Mouse (Mus musculus) layer of hippocampus, postnatal 36 days (tissue): ENCODE measurements at regions not wholly inside any gene's neighbourhood (a gene's known extent, or its start where the extent isn't known, plus 50 kb on each side); places are given as distances from the start of the nearest gene placed in this dataset.
"Not testable (repeated sequence)": the region's sequence is repeated elsewhere in the genome, so short reads cannot be mapped to it uniquely, and the experiment has no call there.

Source experiments
- DNase-seq, 2 experiments: peaks; one replicate each; pipeline ENCODE4 v3.0.0; 2022

GRCm38 (mm10) chr13:4935940-4936339 lies 327.0 kb upstream of the Akr1e1 start:
- no peak for DNase-seq

- no peak for DNase-seq
Measured at GRCm38 (mm10) chr13:4939849-4940248, 330.9 kb upstream of the Akr1e1 start.

- peak; percentile 4 to 13 for DNase-seq
Measured at GRCm38 (mm10) chr13:4942490-4942889, 333.5 kb upstream of the Akr1e1 start.

DNA sequence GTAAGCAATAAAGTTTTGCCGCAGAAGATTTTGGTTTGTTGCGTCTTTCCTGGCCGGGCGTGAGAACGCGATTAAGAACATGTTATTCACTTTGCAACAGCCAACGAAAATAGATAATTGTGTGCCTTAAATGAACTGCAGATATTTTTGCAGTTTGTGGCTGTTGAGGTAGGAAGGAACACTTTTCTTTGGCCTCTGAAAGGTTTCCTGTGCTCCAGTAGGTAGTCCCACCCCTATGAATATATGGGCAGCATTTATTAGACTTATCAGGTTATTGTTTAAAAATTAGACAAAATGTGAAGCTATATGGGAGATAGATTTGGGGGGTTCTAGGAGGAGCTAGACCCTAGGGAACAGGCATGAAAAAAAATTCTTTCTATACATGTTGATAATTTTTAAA lies 334.1 kb upstream of the Akr1e1 start:
- DNase-seq: no peak

DNA sequence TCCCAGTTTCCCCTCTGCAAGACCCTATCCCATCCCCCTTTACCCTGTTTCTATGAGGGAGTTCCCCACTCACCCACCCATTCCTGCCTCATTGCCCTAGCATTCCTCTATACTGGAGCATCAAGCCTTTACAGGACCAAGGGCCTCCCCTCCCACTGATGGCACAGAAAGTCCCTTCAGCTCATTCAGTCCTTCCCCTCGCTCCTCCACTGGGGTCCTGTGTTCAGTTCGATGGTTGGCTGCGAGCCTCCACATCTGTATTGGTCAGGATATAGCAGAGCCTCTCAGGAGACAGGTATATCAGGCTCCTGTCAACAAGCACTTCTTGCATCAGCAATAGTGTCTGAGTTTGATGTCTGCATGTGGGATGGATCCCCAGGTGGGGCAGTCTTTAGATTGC lies 346.4 kb upstream of the Akr1e1 start:
- DNase-seq: no peak

DNA sequence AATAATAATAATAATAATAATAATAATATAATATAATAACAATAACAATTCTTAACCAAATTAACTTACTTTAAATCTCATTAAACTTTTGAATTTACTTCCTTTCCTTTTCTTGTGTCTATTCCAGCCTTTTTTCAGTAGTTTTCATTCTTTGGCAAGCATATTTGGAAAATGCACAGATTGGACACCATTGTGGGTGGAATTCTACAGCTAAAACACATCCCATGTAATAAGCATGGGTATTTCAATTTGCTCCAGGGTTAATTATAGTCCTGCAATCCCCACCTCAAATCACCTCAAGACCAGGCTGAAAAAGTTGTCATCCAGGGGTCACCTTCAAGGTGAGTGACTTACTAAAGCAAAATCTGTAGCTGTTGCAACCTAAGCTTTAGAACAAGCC lies 355.9 kb upstream of the Akr1e1 start:
- DNase-seq: no peak

DNA sequence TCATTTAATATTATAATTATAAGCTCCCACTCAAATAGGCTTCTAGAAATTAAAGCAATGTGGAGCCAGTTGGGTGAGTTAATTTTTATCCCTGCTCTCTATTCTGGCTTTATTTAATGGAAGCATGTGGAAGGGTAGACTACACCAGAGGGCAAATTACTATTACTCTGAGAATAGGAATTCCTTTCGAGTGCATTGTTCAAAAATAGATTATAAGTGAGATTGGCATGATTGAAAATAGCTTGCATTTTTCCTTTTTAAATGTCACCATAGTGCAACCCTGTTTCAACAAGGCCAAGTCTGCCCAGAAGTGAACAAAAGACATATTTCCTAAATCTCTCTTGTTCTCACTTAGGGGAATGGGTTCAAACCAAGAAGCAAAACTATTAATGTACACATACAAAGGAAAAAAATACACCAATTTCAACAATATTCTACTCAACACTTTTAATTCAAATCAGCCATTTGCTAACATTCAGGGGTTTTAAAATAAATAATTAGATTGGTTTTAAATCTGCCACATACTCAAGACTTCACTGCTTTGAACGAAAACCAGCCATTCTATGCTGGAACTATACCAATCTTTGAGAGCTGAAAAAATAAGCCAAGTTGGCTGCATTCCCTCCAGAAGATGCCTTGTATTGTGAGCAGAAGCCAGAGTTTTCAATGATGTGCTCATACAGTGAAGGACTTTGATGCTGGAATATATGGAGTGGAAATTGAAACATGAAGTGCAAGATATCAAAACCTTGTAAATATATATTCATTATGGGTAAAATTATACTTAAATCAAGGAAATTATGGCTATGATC lies 361.3 kb upstream of the Akr1e1 start:
- no peak for DNase-seq

DNA sequence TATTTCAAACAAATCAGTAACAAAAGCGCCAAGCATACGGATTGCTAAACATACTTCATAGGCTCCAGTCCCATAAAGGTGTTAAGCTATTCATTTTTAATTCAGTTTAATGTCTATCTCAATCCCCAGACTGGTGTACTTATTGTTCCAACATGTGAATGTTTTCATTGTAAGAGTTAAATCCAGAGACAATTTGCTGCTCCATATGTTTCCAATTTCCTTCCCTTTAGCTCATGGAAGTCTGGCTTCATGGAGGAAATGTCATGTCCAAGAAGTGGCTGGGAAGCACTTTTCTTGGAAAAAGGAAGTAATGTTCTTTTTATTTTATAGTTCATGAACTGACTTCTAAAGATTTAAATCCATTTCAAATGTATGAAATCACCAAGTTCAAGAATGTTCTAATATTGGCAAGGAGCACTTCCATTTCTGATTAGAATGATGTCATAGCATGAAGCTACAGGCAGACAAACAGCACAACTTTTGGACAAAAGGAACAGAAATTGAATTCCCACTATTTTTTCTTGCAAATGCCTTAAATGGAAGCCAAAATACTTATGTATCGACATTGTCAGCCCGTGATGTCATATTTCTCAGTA lies 362.6 kb upstream of the Akr1e1 start:
- DNase-seq: no peak

- DNase-seq: no peak
Measured at GRCm38 (mm10) chr13:4992876-4993275, 383.9 kb upstream of the Akr1e1 start.

- DNase-seq: no peak
Measured at GRCm38 (mm10) chr13:5008296-5008695, 399.3 kb upstream of the Akr1e1 start.

DNA sequence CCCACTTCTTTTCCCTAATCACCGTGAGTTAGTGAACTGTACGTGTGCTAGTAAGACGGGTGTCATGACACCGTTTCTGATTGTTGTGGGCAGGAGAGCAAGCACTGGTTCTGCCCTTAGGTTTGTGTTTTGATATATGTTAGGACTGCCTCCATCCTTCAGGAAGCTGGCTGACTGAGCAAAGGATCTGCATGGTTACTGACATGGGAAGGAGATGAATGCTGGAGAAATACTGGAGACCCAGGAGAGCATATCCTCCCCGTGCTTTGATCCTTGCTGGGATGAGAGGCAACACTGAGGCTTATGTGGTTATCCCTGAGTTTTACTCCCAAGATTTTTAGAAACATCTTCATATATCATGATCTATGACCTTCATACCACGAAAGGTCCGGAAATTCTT lies 413.5 kb upstream of the Akr1e1 start:
- no peak for DNase-seq

DNA sequence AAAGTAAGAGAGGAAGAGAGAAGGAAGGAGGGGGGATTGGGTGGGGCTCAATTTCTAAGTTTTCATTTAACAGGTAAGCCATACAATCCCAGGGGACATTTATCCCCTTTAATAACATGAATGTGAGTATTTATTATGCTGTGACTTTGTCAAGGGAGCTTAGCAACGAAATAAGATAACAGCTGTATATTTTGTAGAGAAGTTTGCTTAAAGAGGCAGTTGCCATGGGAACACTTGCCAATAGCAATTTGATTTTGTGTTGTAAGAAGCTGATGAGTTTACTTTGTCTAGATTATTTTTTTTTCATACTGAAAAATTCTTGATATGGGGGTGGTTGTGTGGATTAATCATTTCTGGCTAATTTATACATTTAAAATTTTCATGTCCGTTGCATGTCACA lies 450.9 kb upstream of the Akr1e1 start:
- DNase-seq: no peak

DNA sequence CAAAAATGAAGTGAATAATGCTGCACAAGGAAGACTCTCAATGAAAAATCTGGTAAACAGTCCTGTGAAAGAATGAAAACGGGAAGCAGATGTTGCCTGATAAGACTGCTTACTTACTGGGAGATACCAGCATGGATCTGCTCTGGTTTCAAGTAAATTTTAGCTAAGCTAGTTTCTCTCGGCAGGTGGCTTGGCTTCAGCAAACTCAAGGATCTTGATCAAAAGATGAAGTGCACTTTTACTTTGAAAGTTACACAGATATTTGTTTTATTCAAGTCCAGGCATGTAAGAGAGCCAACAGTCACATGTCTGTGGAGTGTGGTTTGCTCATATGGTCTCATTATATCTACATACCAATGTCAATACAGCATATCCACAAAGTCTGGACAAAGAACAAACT lies 451.5 kb upstream of the Akr1e1 start:
- no peak for DNase-seq

- DNase-seq: peak; percentile 13 to 23
Measured at GRCm38 (mm10) chr13:5107454-5107853, 498.5 kb upstream of the Akr1e1 start.

DNA sequence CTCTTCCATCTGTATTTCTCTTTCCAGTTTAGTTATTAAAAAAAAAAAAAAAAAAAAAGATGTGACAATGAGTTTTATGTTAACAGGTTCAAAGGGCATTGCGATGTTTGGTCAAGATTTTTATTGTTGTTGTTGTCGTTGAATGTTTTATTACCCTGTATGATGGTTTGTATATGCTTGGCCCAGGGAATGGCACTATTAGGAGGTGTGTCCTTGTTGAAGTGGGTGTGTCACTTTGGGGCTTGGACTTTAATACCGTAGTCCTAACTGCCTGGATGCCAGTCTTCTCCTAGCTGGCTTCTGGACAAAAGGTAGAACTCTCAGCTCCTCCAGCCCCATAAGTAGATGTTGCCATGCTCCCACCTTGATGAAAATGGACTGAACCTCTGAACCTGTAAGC lies 545.9 kb upstream of the Akr1e1 start:
- no peak for DNase-seq

DNA sequence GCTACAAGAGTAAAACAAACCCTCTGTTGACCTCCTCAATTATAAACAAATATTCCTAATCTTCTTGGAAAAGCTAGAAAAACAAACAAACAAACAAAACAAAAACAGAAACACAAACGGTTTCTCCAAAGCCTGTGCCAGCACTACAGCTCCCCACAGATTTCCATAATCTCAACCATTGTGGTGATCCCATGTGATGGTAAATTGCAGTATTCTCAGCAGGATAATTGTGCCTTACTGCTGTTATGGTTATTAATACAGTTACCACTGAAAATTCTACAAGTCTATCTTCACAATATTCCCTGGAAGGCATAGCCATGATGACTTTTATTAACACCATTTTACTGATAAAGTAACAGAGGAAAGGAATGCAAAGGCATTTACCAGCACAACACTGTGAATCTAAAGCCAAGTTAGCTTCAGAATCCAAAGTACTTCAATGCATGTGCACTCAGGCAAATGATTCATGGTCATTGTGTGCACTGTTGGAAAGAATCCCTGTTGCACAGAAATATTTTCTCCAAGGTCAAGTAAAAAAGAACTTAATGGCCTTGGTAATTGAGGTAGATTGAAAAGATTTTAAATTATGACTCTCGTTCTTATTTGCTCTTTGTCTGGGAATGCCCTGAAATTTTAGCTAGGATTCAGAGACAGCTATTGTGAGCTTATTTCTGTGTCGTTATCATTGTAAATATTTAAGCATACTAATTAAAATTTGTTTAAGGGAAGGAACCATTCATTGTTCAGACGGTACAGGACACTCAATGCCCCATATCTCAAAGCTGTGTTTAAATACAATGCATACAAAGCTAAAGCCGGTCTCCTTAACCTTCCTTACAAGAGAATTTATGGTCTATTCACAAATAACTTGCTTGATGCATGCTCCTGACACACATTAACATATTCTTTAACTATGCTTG lies 551.1 kb upstream of the Akr1e1 start:
- DNase-seq: no peak

DNA sequence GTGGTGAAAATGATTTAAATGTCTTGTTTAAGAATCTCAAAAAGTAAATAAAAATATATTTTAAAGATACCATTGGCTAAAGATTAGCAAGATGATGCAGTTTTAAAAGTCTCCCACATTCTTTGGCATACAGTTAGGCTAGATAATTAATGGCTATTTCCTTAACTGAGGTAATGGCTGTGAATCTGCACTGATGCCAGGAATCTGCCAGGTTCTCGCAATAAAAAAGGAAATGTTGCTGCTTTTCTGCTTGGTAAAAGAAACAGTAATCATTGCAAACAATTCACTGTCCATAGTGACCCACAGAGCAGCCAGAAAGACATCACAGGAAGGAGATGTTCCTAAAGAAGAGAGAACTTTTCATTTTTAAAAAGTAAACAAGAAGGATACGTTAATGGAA lies 557.7 kb upstream of the Akr1e1 start:
- DNase-seq: no peak

DNA sequence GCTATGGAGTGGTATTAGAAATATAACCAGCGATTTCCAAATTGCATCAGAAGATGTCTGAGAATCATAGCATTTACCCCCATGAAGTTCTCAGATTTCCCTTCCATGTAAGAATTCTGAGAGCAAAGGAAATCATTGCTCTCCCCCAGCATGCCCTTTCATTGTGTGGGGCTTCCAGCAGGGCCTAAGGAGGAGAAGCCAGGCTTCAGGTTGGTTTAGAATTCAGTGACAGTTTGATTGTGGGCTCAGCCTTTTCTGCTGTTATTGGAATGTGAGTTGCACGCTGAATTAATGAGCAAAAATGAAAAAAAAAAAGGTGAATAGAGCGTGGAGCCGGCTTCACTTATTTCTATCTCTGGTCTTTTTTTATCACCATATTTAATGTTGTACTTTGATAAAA lies 570.0 kb upstream of the Akr1e1 start:
- DNase-seq: no peak

DNA sequence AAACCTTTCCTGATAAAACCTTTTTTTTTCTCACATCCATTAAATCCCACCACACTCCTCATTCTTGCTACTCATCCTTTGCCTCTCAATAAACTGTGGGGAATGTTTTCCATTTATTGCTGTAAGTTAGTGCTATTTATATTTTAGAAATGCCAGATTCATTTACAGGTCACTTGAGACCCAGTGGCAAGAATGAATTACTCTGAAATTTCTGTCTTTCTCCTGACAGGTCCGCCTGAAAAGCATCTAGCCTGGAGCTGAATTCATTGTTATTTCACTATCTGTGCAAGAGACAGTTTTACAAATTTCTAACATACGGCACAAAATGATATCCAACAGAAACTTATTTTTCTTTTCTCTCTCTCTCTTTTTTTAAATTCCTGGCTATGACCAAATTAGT lies 570.6 kb upstream of the Akr1e1 start:
- DNase-seq: no peak

DNA sequence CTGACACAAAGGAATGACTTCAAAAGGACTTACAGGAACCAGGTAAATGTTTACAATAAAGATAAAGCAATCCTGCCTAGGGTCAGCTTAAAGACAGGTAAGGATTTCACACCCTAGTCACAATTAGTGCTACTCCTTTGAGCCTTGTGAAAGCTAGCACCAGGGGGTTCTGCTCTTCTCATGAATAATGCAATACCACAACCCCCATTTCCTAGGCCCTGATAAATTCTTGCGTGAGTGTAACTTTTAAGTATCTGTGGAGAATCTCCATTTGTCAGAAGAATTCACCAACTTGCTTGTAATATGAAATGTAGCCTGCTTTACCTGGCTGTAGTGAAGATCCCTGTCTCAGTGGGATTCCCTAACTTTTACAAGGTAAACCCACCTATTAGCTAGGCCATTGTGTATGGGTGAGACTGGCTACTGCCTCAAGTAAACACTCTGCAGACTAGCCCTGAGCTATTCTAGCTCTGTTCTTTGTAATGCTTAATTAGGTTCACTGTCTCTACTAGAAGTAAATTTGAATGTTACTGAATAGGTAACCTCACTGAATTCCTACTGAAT lies 576.3 kb upstream of the Akr1e1 start:
- DNase-seq: not testable (repeated sequence)

- DNase-seq: no peak
Measured at GRCm38 (mm10) chr13:5202736-5203135, 593.8 kb upstream of the Akr1e1 start.

GRCm38 (mm10) chr13:5204143-5204542 lies 595.2 kb upstream of the Akr1e1 start:
- no peak for DNase-seq

- DNase-seq: no peak
Measured at GRCm38 (mm10) chr13:5211659-5212058, 602.7 kb upstream of the Akr1e1 start.
